ENCODE assay signal across 7 mouse cellular contexts in the genomic region with DNA sequence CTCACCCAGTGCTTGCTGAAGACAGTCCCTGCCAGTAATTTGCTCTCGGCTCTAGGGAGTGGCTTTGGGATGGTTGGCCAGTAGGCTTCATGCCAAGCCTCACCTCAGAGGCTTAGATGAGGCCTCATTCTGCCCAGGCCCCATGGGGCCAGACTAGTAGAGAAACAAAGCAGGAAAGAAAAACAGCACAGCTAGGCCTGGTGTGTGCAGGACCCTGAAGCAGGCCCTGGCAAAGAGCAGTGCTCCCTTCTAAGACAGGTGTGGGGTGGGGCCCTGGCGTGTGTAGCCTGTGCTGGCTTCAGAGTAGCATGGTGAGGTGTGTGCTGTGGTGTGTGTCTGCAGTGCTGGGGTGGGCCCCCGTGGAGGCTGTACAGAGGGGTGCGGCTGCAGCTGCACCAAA. TPM values are rescaled to one million over a fixed set of nuclear protein-coding genes. Genes with fewer than 3 reads are reported as not detected.
A peak's percentile ranks its signal among the peaks of the same experiment; 100 is the strongest.
DNase-seq lines count a peak whose midpoint lies in the region; ATAC-seq lines count a peak whose summit lies in the region.

No protein-coding gene starts in this region.

- no peak overlapping the region for H3K9ac ChIP-seq in forebrain, embryonic 12.5 days
- no peak overlapping the region for H3K9ac ChIP-seq in limb, embryonic 12.5 days (replicated peaks)
- H3K9ac ChIP-seq in stomach, embryonic 15.5 days, result no peak overlapping the region

- peak; percentile 53; the same call in 1 of the 2 replicates for ATAC-seq in forebrain, embryonic 12.5 days (ENCODE audit: low FRiP score)
- 0 out of 2 replicates have a peak, but pooled peaks have one; percentile 56 for ATAC-seq in limb, embryonic 12.5 days (ENCODE audit: insufficient number of reproducible peaks, insufficient read depth, low FRiP score, low TSS enrichment, low read depth)
- peak; percentile 44 for ATAC-seq in stomach, embryonic 15.5 days (ENCODE audit: insufficient read depth, low FRiP score, low read depth)

- H3K4me1 ChIP-seq in forebrain, embryonic 12.5 days, result peaks cover 40% of the 10 kb centered on the region
- H3K4me1 ChIP-seq in limb, embryonic 12.5 days (replicated peaks), result peaks cover 30% of the 10 kb centered on the region
- H3K4me1 ChIP-seq in stomach, embryonic 15.5 days, result peaks cover 34% of the 10 kb centered on the region

- no peak overlapping the region for H3K4me3 ChIP-seq in forebrain, embryonic 12.5 days (replicated peaks)
- H3K4me3 ChIP-seq in limb, embryonic 12.5 days (replicated peaks), result no peak overlapping the region
- no peak overlapping the region for H3K4me3 ChIP-seq in stomach, embryonic 15.5 days (replicated peaks)

- peak; percentile 53 to 56 for DNase-seq in spleen, postnatal 10 days (ENCODE audit: low spot score in 2 of 2)
- DNase-seq in spleen, adult 12 weeks (ENCODE audit: low spot score), result no peak
- no peak for DNase-seq in gastrocnemius, postnatal 4 days (ENCODE audit: low spot score in 2 of 2)
- DNase-seq in gastrocnemius, postnatal 25 days, result no peak

- peaks cover 2% of the 10 kb centered on the region; the same call in 1 of the 2 replicates for H3K9me3 ChIP-seq in forebrain, embryonic 12.5 days
- H3K9me3 ChIP-seq in limb, embryonic 12.5 days, result no peaks in the 10 kb centered on the region
- no peaks in the 10 kb centered on the region for H3K9me3 ChIP-seq in stomach, embryonic 15.5 days

- WGBS in forebrain, embryonic 12.5 days, result 59% methylated on average over 4 of the region's 4 CpGs
- WGBS in limb, embryonic 12.5 days, result 63% methylated on average over 4 of the region's 4 CpGs
- 43% methylated on average over 4 of the region's 4 CpGs for WGBS in stomach, embryonic 15.5 days

- no peaks in the 10 kb centered on the region for H3K27me3 ChIP-seq in forebrain, embryonic 12.5 days
- no peaks in the 10 kb centered on the region for H3K27me3 ChIP-seq in limb, embryonic 12.5 days
- no peaks in the 10 kb centered on the region for H3K27me3 ChIP-seq in stomach, embryonic 15.5 days (replicated peaks)

- no peak overlapping the region for H3K4me2 ChIP-seq in forebrain, embryonic 12.5 days
- no peak overlapping the region for H3K4me2 ChIP-seq in limb, embryonic 12.5 days
- peak overlapping the region; percentile 21; the same call in 1 of the 2 replicates for H3K4me2 ChIP-seq in stomach, embryonic 15.5 days

- H3K36me3 ChIP-seq in forebrain, embryonic 12.5 days (replicated peaks), result peaks cover 28% of the 10 kb centered on the region
- H3K36me3 ChIP-seq in limb, embryonic 12.5 days, result peaks cover 38% of the 10 kb centered on the region; the same call in 1 of the 2 replicates
- peaks cover 10% of the 10 kb centered on the region for H3K36me3 ChIP-seq in stomach, embryonic 15.5 days

- peak overlapping the region; percentile 39 for H3K27ac ChIP-seq in forebrain, embryonic 12.5 days
- 0 out of 2 replicates have a peak overlapping the region, but pooled peaks have one; percentile 5 for H3K27ac ChIP-seq in limb, embryonic 12.5 days
- peak overlapping the region; percentile 75 for H3K27ac ChIP-seq in stomach, embryonic 15.5 days

RNA-seq across cellular contexts. Expression of a gene that starts 20.2 kb away (rescaled TPM):
- polyA plus RNA-seq in forebrain, embryonic 12.5 days (2016; fragmentation: Nextera tagmentation; extraction: Ambion mirVana), result 5.1 and 8.4 TPM in 2 replicates
- polyA plus RNA-seq in limb, embryonic 12.5 days (2016; fragmentation: Nextera tagmentation; extraction: Ambion mirVana), result 4.9 and 12.0 TPM in 2 replicates
- 13.0 TPM in 2 replicates for polyA plus RNA-seq in stomach, embryonic 15.5 days (2015; fragmentation: Nextera tagmentation; extraction: Ambion mirVana)
- total RNA-seq in gastrocnemius, postnatal 4 days (2021), result 10 to 100 TPM; 39.7 to 40.5 TPM
- total RNA-seq in gastrocnemius, postnatal 25 days (2021), result 10 to 100 TPM; 20.0 to 20.8 TPM

Comparison
In these comparisons a context has a peak if more than half of its experiments do, and no peak if none do; other contexts are left out.
1. DNase-seq: peak in spleen, postnatal 10 days (2 of 2); none in spleen, adult 12 weeks (single experiment), gastrocnemius, postnatal 4 days (0 of 2) and gastrocnemius, postnatal 25 days (single experiment).
2. H3K27ac ChIP-seq: peak in every context shown above with its lines; median percentile 75 in stomach, embryonic 15.5 days; 39 in forebrain, embryonic 12.5 days; 5 in limb, embryonic 12.5 days.
3. Peak in every context shown above with its lines, with median percentiles within 50 percentile points of each other: ATAC-seq.